Mouse (Mus musculus) G1E (cell line): ENCODE measurements at regions not wholly inside any gene's neighbourhood (a gene's known extent, or its start where the extent isn't known, plus 50 kb on each side); places are given as distances from the start of the nearest gene placed in this dataset.

ENCODE experiments used
- CTCF ChIP-seq: IDR thresholded peaks from 2 replicates; pipeline ENCODE4 v1.5.1; 2012; ENCODE audit warnings: low read depth, low read length, inconsistent platforms, mixed read lengths
- GATA2 ChIP-seq: IDR thresholded peaks from 2 replicates; pipeline ENCODE4 v1.6.1; 2012; ENCODE audit warnings: low read depth, low read length, inconsistent platforms, borderline replicate concordance

DNA sequence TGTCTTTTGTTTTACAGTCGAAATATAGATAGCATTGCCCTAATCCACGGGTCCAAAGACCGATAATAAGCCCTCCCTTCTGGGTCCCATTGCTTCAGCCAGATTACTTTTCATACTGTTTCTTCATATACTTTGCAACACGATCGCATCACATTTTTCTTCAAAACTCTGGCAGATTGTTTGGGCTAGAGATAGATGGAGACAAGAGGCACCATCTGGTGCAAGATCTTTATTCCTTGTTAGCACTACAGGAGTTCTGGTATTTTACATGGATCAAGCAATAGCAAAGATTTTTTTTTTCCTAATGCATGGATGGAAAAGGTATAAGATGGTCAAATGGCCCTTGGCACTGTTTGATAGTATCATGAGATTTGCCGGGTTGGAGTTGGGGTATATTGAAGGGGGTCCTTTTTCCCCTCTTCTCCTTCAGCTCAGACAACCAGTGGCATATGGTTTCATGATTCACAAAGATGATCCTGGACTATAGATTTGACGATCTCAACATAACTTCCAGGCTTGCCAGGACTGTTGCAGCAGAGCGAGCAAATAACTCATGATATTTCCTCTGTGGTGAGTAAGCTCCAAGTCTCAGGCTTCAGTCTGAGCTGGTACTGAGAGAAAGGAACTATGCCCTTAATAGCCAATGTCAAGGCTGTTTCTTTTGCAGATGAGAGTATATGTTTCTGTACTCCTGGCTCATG, 127.6 kb upstream of the Mef2c start:
- TF ChIP-seq CTCF (no peak), GATA2 (no peak)
